Mouse (Mus musculus): ENCODE measurements around the gene Tmem259. TPM values are rescaled to one million over a fixed set of nuclear protein-coding genes. Genes with fewer than 3 reads are reported as not detected.

The Tmem259 gene
- total RNA-seq, 2 experiments from 2014 or later, result 124 to 125 TPM

DNA sequence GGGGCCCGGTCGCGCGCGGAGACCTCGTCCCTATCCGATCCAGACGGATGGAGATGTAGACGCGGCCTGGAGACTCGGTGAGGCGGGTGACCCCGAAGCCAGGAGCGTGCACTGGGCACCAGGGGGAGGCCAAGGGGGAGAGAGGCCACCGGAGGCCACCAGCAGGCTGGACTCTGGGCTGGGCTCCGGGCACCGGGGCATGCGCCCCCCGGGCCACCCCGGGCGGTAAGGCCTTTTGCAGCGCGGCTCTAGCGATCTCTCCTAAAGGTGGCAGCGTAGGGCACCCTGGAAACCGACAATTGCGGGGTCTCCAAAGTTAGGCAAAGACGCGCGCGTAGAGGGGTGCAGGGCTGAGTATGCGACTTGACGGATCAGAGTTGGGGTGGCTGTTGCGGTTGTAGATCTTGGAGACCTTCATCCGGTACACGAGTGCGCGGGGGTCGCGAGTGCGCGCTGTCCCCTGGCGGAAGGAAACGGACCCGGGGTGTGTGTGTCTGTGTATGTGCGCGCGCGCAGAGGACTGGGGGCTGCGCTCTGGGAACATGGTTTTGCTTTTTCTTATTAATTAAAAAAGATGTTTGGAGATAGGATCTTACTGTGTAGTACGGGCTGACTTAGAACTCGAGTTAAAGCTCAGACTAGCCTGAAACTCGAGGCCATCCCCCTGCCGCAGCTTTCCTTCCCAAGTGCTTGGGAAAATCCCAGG is 56.7 kb downstream of the Tmem259 start:
- intact Hi-C loops (cut with DNase I), result no loop called here
- peak; percentile 55 to 57 for DNase-seq

DNA sequence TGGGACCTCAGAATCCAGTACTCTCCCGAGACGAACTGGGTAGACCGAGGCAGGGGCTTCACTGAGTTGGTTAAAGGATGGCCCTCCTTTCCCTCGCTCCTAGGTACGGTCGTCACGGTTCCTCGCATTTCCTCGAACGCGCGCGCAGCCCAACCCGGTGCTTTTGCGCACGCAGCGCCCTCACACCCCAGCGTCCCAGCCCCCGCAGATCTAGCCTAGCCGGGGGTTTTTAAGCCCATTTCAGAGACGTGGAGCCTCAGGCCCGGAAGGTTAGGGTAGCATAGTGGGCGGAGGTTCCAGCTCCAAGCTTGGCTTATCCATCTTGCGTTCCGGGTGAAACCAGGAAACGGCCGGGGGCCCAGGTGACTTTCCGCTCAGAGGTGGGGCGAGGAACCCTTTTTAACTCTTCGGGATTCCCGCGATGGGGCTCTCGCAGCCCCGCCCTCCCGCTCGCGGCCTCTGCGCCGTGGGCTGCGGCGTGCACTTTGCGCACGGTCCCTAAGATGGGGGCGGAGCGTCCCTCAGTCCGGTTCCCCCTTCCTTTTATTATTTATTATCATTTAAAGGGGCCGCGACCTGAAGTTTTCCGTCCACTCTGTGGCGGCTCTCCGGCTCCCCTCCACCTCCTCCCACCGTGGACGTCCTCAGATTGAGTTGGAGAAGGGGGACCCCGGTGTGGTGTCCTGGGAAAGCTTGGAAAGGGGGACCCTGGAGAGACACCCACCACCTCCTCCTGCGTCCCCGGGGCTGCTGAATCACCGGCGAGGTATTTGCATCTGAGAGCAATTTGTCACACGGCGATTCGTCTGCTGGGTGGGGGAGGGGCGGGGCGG is 57.4 kb downstream of the Tmem259 start, which contains the start of gene Arid3a:
Arid3a (plus strand) TSS at position 553 of the 833 bp plus-strand sequence.
- intact Hi-C loops (cut with DNase I), result no loop called here
- peak; percentile 89 to 93 for DNase-seq

GRCm38 (mm10) chr10:79925785-79926490 is 58.2 kb downstream of the Tmem259 start:
- DNase-seq, result no peak
- intact Hi-C loops (cut with DNase I), result loop anchor here (1.0 kb wide), 3 partner anchors 32 to 91 kb away; no protein-coding TSS in a partner anchor

DNA sequence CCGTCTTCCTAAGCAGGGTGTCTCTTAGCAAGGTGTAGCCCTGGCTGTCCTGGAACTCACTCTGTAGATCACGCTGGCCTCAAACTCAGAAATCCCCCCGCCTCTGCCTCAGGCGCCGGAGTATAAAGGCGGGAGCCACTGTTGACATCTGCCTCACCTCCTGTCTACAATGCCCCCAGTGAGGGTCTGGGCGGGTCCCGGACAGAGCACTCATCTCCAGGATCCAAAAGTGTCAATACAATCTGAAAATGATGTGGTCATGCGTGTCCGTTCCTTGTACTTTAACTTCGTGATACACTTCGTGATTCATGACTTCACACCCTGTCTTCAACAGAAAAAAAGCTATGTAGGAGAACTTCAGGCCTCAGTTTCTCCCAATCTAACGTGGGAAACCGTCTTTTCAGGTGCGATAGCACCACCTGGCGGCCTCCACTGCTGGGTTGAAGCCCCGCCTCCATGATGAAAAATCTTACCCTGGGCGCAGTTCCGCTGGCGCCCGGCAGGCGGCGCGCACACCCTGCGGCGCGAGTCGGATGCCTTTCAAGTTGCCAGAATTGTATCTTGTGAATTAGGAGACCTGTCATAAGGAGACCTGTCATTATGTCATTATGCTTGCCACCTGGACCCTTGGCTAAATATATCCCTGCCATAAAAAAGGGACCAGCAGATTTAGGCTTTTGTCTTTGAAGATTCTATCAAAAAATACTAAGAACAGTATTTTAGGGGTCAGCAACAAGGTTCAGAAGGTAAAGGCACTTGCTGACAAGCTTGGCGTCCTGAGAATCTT is 58.9 kb downstream of the Tmem259 start:
- intact Hi-C loops (cut with DNase I), result loop anchor here (1.0 kb wide), 3 partner anchors 33 to 90 kb away; no protein-coding TSS in a partner anchor

More for the DNA sequence above, 58.9 kb downstream of the Tmem259 start:
- peak; percentile 95 to 97 for DNase-seq

Other genes with a start within 250 kb of the Tmem259 start
- gene Polrmt, start 237.7 kb downstream of the Tmem259 start, total RNA-seq (2021), result 10 to 100 TPM; 45.3 to 46.8 TPM
- not detected for gene Fgf22, start 229.3 kb downstream of the Tmem259 start, total RNA-seq (2021)
- 10 to 100 TPM; 25.9 to 26.7 TPM for gene Rnf126, start 217.4 kb downstream of the Tmem259 start, total RNA-seq (2021)
- gene Fstl3, start 207.1 kb downstream of the Tmem259 start, total RNA-seq (2021), result 1 to 10 TPM; 2.8 to 3.4 TPM
- under 1 TPM in 1 of 2 experiments, not detected in 1; 0.51 TPM for gene Prss57, start 193.4 kb downstream of the Tmem259 start, total RNA-seq (2021)
- gene Palm, start 190.8 kb downstream of the Tmem259 start, total RNA-seq (2021), result 10 to 100 TPM; 71.8 to 86.5 TPM
- under 1 TPM; 0.26 to 0.54 TPM for gene Misp, start 163.3 kb downstream of the Tmem259 start, total RNA-seq (2021)
- gene Ptbp1, start 129.9 kb downstream of the Tmem259 start, total RNA-seq (2021), result 10 to 100 TPM; 82.2 TPM
- gene Prtn3, start 109.9 kb downstream of the Tmem259 start, total RNA-seq (2021), result under 1 TPM in 1 of 2 experiments, not detected in 1; 0.29 TPM
- gene Plppr3, start 109.7 kb downstream of the Tmem259 start, total RNA-seq (2021), result under 1 TPM; 0.20 to 0.29 TPM
- gene Elane, start 98.1 kb downstream of the Tmem259 start, total RNA-seq (2021), result not detected
- 10 to 100 TPM; 14.2 to 77.3 TPM for gene Cfd, start 93.5 kb downstream of the Tmem259 start, total RNA-seq (2021)
- 10 to 100 TPM; 48.3 to 51.5 TPM for gene Med16, start 75.4 kb downstream of the Tmem259 start, total RNA-seq (2021)
- gene Gm26602, start 73.5 kb downstream of the Tmem259 start, total RNA-seq (2021), result not detected
- under 1 TPM; 0.41 to 0.43 TPM for gene Kiss1r, start 67.4 kb downstream of the Tmem259 start, total RNA-seq (2021)
- gene R3hdm4, start 63.1 kb downstream of the Tmem259 start, total RNA-seq (2021), result 10 to 100 TPM; 81.8 to 93.4 TPM
- 1 to 10 TPM; 2.2 to 2.6 TPM for gene Arid3a, start 57.3 kb downstream of the Tmem259 start, total RNA-seq (2021)
- gene Wdr18, start 24.2 kb downstream of the Tmem259 start, total RNA-seq (2021), result 10 to 100 TPM; 21.7 to 24.0 TPM
- gene Grin3b, start 13.6 kb downstream of the Tmem259 start, total RNA-seq (2021), result under 1 TPM; 0.10 to 0.19 TPM
- 10 to 100 TPM; 36.2 to 45.9 TPM for gene Cnn2, start 4.3 kb upstream of the Tmem259 start, total RNA-seq (2021)
- gene Abca7, start 12.2 kb upstream of the Tmem259 start, total RNA-seq (2021), result 1 to 10 TPM; 7.0 to 8.5 TPM
- 10 to 100 TPM in 1 of 2 experiments, 1 to 10 TPM in 1; 4.9 to 11.3 TPM for gene Arhgap45, start 32.3 kb upstream of the Tmem259 start, total RNA-seq (2021)
- gene Polr2e, start 55.5 kb upstream of the Tmem259 start, total RNA-seq (2021), result 10 to 100 TPM; 68.6 to 73.5 TPM
- 100 to 1,000 TPM; 636 to 681 TPM for gene Gpx4, start 62.8 kb upstream of the Tmem259 start, total RNA-seq (2021)
- 10 to 100 TPM; 13.5 to 14.0 TPM for gene Sbno2, start 121.2 kb upstream of the Tmem259 start, total RNA-seq (2021)
- 100 to 1,000 TPM; 105 to 118 TPM for gene Stk11, start 131.5 kb upstream of the Tmem259 start, total RNA-seq (2021)
- 1,000 to 10,000 TPM; 1,168 to 1,183 TPM for gene Atp5d, start 154.3 kb upstream of the Tmem259 start, total RNA-seq (2021)
- 1 to 10 TPM; 3.0 to 3.3 TPM for gene Cbarp, start 156.5 kb upstream of the Tmem259 start, total RNA-seq (2021)
- gene Midn, start 163.9 kb upstream of the Tmem259 start, total RNA-seq (2021), result 100 to 1,000 TPM; 158 to 178 TPM
- 10 to 100 TPM; 40.4 to 64.3 TPM for gene Cirbp, start 181.7 kb upstream of the Tmem259 start, total RNA-seq (2021)
- 1 to 10 TPM; 3.8 to 4.7 TPM for gene 1600002K03Rik, start 188.6 kb upstream of the Tmem259 start, total RNA-seq (2021)
- 1 to 10 TPM; 1.1 to 1.4 TPM for gene Efna2, start 195.2 kb upstream of the Tmem259 start, total RNA-seq (2021)
- gene Mum1, start 242.1 kb upstream of the Tmem259 start, total RNA-seq (2021), result 10 to 100 TPM; 17.0 to 21.0 TPM

All from heart, postnatal 14 days (tissue).